Mouse (Mus musculus) lung, postnatal 36 days (tissue): ENCODE results near the gene Ifrd1.

ENCODE experiments used
- DNase-seq: peaks from one replicate; pipeline ENCODE4 v3.0.0; 2022; ENCODE audit warnings: mixed read lengths

Ifrd1 gene

GRCm38 (mm10) chr12:40239161-40239560 is 9.1 kb downstream of the Ifrd1 start:
- peak; percentile 44 for DNase-seq

DNA sequence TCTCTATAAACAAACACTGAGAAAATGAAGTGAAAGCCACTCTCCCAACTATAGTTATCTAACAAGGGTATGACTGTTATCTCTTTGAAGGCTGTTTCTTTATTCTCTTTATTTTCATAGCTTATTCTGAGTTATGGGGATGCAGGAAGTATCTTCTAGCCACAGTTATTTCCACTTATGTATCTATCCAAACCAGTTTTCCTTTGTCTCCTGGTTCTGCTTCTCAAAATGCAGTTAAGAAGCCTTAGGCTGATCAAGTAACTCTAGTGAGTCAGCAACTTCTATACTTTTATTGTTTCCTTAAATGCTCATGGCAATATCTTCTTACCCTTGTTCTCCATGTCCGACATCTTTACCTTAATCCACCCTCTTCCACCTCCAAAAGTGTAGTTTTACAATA is 16.1 kb downstream of the Ifrd1 start:
- no peak for DNase-seq

DNA sequence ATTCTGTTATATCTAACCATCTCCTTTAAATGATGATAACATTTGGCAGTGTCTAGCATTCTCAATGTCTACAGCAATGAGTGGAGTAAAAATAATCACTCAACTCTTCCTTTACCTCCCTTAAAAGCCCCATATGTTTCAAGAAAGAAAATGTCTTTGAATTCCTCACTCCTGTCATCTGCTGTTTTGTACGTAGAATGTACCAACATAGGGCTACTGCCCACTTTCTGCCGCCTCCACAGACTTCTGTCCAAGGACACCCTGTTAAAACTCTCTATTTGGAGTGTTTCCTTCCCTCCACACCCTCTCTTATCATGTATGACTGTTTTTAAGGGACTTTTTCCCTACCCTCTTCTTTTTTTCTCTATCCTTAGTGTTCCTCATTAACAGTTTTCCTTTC is 16.7 kb downstream of the Ifrd1 start:
- DNase-seq: no peak

- DNase-seq: no peak
Measured at GRCm38 (mm10) chr12:40224171-40224880, 24.0 kb downstream of the Ifrd1 start.

- peak; percentile 30 for DNase-seq
Measured at GRCm38 (mm10) chr12:40223676-40224075, 24.6 kb downstream of the Ifrd1 start.

- peak; percentile 99 for DNase-seq
Measured at GRCm38 (mm10) chr12:40223082-40223619, 25.2 kb downstream of the Ifrd1 start.

GRCm38 (mm10) chr12:40222251-40223081 is 25.8 kb downstream of the Ifrd1 start:
- peak; percentile 98 for DNase-seq

DNA sequence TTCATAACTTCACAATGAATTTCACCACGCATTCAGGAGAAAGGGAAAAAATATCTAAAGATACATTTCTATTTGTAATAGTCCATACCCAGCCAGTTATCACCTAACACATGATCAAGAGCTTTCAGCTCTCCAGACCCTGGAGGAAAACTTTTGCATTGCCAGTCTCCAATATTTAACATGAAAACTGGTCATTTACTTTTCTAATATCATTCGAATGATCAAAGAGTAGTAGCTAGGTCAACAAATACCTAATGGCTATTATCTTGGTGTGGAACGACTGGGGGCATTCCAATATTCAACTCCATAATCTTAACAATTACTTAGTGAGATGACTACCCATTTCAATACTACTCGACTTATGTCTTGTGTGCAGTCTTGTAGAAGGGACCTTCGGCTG is 26.7 kb downstream of the Ifrd1 start:
- DNase-seq: no peak

GRCm38 (mm10) chr12:40220896-40221295 is 27.4 kb downstream of the Ifrd1 start:
- no peak for DNase-seq

GRCm38 (mm10) chr12:40220001-40220570 is 28.2 kb downstream of the Ifrd1 start:
- peak; percentile 62 for DNase-seq

DNA sequence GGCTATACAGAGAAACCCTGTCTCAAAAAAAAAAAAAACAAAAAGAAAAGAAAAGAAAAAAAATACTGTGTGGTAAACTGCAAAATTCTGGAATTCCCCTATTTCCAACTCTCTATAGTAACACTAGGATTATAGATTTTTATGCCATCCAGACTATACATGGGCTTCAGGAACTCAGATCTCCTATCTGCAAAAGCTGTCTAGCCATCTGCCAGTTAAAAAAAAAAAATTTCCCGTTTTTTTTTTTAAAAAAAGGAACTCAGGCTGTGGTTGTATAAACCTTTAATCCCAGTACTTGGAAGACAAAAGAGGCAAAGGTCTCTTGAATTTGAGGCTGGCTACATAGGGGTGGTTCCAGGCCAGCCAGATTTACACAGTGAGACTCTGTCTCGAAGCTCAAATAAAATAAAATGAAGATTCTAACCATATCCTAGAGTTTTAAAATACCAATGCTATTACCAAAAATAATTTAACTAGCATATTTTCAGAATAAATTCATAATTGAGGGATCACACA is 29.8 kb downstream of the Ifrd1 start:
- no peak for DNase-seq

- DNase-seq: no peak
Measured at GRCm38 (mm10) chr12:40217776-40218175, 30.5 kb downstream of the Ifrd1 start.

DNA sequence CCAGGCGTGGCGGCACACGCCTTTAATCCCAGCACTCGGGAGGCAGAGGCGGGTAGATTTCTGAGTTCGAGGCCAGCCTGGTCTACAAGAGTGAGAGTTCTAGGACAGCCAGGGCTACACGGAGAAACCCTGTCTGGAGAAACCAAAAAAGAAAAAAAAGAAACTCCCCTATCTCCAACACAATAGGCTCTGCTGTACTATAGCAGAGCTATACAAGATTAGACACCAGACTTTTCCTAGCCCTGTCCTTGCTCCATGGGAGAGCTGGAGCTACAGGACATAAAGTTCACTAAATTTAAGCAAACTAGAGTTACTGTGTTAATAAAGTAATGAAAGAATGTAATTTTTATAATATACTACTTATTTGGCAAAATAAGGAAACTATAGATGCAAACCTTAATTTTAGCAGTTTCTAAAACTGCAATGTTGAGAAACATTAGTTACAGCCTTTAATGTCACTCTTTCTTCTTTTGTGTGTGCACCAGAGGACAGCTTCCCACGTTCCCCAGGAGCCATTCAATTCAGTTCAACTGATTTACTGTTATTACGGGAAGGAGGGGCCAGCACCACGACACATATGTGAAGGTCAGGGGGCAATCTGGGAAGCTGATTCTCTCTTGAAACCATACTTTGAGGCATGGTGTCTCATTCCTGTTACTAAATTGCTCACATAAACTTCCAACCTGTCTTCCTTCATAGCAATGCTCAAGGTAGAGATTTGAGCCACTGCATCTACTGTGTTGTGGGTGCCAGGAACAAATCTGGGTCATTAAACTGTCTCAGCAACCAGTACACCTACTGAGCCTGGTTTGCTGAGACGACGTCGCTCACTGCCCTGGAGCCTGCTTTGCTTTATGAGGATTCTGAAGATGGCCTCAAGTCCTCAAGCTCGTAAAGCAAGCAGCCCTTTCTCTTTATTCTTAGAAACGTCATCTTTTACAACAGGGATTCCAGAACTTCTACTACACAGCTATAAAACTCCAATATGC is 33.1 kb downstream of the Ifrd1 start:
- no peak for DNase-seq

GRCm38 (mm10) chr12:40209049-40209448 is 39.3 kb downstream of the Ifrd1 start:
- no peak for DNase-seq

- no peak for DNase-seq
Measured at GRCm38 (mm10) chr12:40207909-40208308, 40.4 kb downstream of the Ifrd1 start.

GRCm38 (mm10) chr12:40202161-40203035 is 45.9 kb downstream of the Ifrd1 start:
- peak; percentile 41 for DNase-seq

DNA sequence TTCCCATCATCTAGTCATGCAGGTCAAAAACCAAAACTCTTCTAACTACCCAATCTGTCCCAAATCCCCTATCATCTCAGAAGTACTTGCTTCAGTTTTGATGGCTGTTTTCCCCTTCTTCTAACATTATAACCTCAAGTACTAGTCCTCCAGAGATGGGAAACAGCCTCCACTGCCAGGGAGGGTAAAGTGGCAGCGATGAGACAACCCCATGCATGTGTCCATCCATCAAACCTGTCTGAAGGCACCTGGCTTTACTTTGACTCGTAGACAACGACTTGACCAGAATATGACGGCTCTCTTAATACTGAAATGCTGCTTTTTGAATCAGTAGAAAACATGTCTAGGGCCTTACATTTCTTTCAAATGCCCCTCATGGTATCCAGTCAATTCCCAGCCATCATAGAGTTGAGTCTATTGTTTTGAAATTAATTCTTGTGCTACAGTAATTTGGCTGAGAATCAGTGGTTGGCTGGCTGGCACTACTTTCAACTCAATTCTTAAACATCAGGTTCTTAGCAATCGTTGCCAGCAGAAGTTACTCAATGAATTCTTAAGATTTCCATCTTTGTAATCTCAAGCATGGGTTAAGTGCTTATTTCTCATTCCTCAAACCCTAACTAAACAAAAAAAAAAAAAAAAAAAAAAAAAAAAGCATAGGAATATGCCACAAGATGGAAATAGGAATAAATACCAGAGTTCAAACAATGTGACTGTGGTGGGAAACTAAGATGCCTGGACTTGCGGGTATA is 47.6 kb downstream of the Ifrd1 start:
- peak; percentile 59 for DNase-seq

GRCm38 (mm10) chr12:40199795-40200402 is 48.4 kb downstream of the Ifrd1 start:
- DNase-seq: peak; percentile 85

- no peak for DNase-seq
Measured at GRCm38 (mm10) chr12:40199302-40199701, 49.0 kb downstream of the Ifrd1 start, which contains the start of gene Lsmem1. Lsmem1 (minus strand) TSS chr12:40199490.

DNA sequence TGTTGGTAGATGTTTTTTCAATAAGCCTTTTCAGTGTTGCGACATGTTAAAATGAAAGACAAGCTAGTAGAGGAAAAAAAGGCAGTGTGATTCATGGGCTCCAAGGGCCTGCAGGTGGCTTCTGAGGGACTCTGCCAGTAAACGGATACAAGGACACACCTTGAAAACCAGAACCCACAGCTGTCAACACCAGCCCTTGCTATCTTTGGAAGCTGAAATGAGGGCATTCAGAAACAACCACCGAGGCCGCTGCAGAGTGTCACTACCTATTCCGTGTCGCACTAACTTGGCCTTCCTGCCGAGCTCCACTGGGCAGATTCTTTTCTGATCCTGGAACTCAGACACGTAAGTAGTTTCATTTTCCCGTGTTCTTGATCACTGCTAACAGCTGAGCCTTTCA is 49.9 kb downstream of the Ifrd1 start:
- DNase-seq: no peak
